Mouse (Mus musculus) forebrain, embryonic 11.5 days (tissue): ENCODE measurements around the gene Serinc5. TPM values are rescaled to one million over a fixed set of nuclear protein-coding genes. Genes with fewer than 3 reads are reported as not detected.

Experiments used
- ATAC-seq: fragments of 200-750 bp; cut with Nextera tagmentation; replicated peaks from 2 replicates; pipeline ENCODE4 v1.8.0; 2017; ENCODE audit warnings: moderate TSS enrichment; ENCODE audit not compliant: low FRiP score
- DNase-seq: peaks from one replicate; pipeline ENCODE4 v3.0.0-alpha.2; 2017; ENCODE audit warnings: low spot score
- H3K27ac ChIP-seq: fragments of 300-500 bp; sonication (generic); 2 replicates; pipeline ENCODE4 v1.5.1; 2014; ENCODE audit warnings: low read depth, low read length
- H3K27me3 ChIP-seq: fragments of 300-500 bp; sonication (generic); 2 replicates; pipeline ENCODE4 v1.6.1; 2014; ENCODE audit warnings: mild to moderate bottlenecking, low read length, mixed read lengths; ENCODE audit not compliant: control insufficient read depth, insufficient read depth
- H3K36me3 ChIP-seq: fragments of 300-500 bp; sonication (generic); 2 replicates; pipeline ENCODE4 v1.6.1; 2014; ENCODE audit warnings: mild to moderate bottlenecking, low read length, moderate library complexity, mixed read lengths; ENCODE audit not compliant: control insufficient read depth, insufficient read depth
- H3K4me1 ChIP-seq: fragments of 300-500 bp; sonication (generic); replicated peaks from 2 replicates; pipeline ENCODE4 v1.6.1; 2014; ENCODE audit warnings: low read length, mixed read lengths; ENCODE audit not compliant: control insufficient read depth, insufficient read depth
- H3K4me2 ChIP-seq: fragments of 300-500 bp; sonication (generic); 2 replicates; pipeline ENCODE4 v1.6.1; 2014; ENCODE audit warnings: low read depth, mild to moderate bottlenecking, low read length, moderate library complexity, mixed read lengths; ENCODE audit not compliant: severe bottlenecking
- H3K4me3 ChIP-seq: fragments of 300-500 bp; sonication (generic); 2 replicates; pipeline ENCODE4 v1.5.1; 2014; ENCODE audit warnings: low read depth, low read length
- H3K9ac ChIP-seq: fragments of 300-500 bp; sonication (generic); 2 replicates; pipeline ENCODE4 v1.6.1; 2014; ENCODE audit warnings: low read length
- H3K9me3 ChIP-seq: fragments of 300-500 bp; sonication (generic); 2 replicates; pipeline ENCODE4 v1.6.1; 2016; ENCODE audit warnings: low read length, mixed read lengths; ENCODE audit not compliant: control insufficient read depth
- WGBS: fragments of 180-500 bp; shearing (Covaris S2); extraction: QIAGEN DNeasy Blood & Tissue Kit; methylation state at CpG from one replicate; pipeline ENCODE4 v1.1.7; 2014; 5-methylcytosine and 5-hydroxymethylcytosine counted together
- polyA plus RNA-seq: library from polyadenylated mRNA; unstranded; fragments of >200 nt; fragmentation: Nextera tagmentation; extraction: Ambion mirVana; gene quantifications from 2 replicates; pipeline ENCODE4 v1.2.1, GENCODE M21; 2014

The Serinc5 gene
- polyA plus RNA-seq, 1 experiment from 2014 or later = 6.6 TPM

DNA sequence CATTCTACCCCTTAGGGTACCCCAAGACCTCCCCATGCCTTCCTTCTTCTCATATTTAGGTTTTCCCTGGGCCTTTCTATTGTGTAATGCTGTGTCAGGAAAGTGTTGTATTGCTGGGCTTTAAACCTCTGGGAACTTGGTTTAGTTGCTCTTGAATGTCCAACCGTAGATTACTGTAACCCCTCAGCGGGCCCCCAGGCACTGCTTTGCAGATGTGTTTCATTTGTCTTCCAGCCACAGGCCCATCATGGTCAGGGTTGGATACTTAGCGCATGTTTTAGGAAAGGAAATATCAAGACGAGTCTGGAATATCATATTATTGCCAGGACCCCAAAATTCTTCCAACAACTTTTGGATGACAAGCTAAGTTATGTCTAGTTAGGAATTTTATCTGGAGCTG is 110.1 kb downstream of the Serinc5 start:
- no peak overlapping the region for H3K4me2 ChIP-seq
- H3K4me1 ChIP-seq = no peaks in the 10 kb centered on the region
- H3K27me3 ChIP-seq = no peaks in the 10 kb centered on the region
- no peaks in the 10 kb centered on the region for H3K36me3 ChIP-seq
- no peak overlapping the region for H3K9ac ChIP-seq
- ATAC-seq (no peak), DNase-seq (peak; percentile 29)
- H3K27ac ChIP-seq = no peak overlapping the region
- no peaks in the 10 kb centered on the region for H3K9me3 ChIP-seq
- 85% methylated on average over 4 of the region's 4 CpGs for WGBS
- no peak overlapping the region for H3K4me3 ChIP-seq

DNA sequence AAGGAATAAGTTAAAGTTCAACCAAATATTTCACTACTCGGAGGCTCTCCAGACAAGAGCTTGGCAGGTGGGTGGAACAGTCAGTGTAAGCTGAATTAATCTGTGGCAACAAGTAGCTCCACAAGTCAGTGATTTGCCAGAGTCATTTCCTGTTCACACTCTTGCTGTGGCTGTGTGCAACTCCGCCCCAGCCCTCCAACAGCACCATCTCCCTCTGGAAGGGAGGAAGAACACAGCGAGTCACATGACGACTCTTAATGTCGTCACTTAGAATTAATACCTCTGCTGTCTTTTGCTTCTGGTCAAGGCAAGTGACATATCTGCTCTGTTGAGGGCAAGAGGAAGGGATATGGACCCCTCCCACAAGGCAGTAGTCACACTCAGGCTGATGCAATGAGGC is 111.5 kb downstream of the Serinc5 start:
- H3K4me1 ChIP-seq = no peaks in the 10 kb centered on the region
- WGBS = 83% methylated on average over 5 of the region's 5 CpGs
- no peaks in the 10 kb centered on the region for H3K36me3 ChIP-seq
- no peaks in the 10 kb centered on the region for H3K9me3 ChIP-seq
- no peak overlapping the region for H3K9ac ChIP-seq
- DNase-seq (peak; percentile 15), ATAC-seq (no peak)
- H3K4me2 ChIP-seq = no peak overlapping the region
- no peak overlapping the region for H3K4me3 ChIP-seq
- no peaks in the 10 kb centered on the region for H3K27me3 ChIP-seq
- no peak overlapping the region for H3K27ac ChIP-seq

DNA sequence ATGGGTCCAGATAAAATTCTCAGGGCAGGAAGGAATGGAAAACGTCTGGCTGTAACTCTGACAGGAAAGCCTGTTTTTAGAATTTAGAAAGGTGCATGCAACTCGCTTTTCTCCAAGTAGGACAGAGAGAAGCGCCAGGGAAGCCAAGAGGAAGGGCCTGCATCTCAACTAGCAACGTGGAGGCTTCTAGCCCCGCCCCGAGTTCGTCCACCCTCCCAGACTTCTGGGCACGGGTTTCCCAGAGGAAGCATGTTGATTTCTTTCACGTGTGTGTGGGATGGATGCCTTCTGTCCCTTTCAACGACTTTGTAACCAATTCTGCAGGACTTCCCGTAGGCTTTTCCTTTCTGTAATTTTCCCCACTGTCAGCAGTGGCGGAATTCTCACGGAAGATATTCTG is 118.9 kb downstream of the Serinc5 start:
- H3K4me2 ChIP-seq = no peak overlapping the region
- H3K9ac ChIP-seq = no peak overlapping the region
- no peaks in the 10 kb centered on the region for H3K9me3 ChIP-seq
- H3K4me3 ChIP-seq = no peak overlapping the region
- H3K36me3 ChIP-seq = no peaks in the 10 kb centered on the region
- no peaks in the 10 kb centered on the region for H3K27me3 ChIP-seq
- WGBS = 69% methylated on average over 13 of the region's 13 CpGs
- H3K27ac ChIP-seq = no peak overlapping the region
- DNase-seq (no peak), ATAC-seq (no peak)
- H3K4me1 ChIP-seq = no peaks in the 10 kb centered on the region

DNA sequence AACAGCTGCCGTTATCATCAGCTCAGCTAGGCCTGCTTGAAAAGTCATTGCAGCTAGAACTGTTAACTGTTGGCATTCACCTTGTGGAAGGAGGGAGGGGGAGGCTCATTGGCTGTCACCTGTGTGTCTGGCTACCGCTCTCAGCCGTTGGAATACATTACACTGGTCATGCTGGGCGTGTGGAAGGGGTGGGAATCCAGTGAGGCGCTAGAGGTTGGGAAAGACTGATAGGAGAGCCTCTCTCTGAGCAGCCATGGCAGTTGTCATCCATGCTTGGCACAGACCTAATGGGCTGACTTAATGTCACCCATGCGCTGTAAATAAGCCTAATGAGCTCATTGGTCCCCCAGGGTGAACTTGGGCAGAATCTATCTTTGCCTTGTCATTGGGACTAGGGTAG is 120.9 kb downstream of the Serinc5 start:
- Histone ChIP-seq H3K4me2 (no peak overlapping the region), H3K27ac (no peak overlapping the region), H3K9ac (no peak overlapping the region), H3K4me3 (no peak overlapping the region), H3K9me3 (no peaks in the 10 kb centered on the region), H3K36me3 (no peaks in the 10 kb centered on the region), H3K27me3 (no peaks in the 10 kb centered on the region), H3K4me1 (no peaks in the 10 kb centered on the region)
- peak; percentile 32 for DNase-seq
- 86% methylated on average over 6 of the region's 6 CpGs for WGBS
- ATAC-seq = no peak

DNA sequence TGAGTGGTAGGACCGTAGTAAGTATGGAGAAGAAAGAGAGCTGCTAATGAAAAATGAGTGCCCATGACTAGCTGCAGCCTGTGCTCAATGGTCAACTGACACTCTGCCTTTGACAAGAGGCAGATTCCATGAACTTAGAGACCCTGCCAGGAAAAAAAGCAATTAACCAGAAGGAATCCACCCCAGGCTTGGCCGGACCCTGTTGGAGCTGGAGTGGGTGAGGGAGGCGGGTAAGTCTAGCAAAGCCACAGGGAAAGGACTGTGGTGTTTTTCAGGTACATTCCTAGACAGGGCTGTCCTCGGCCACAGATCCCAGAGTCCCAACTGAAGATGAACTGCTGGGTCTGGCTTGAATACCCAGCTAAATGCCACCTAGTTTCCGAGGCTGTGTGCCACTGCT is 121.9 kb downstream of the Serinc5 start:
- WGBS = 86% methylated on average over 5 of the region's 5 CpGs
- no peak overlapping the region for H3K4me2 ChIP-seq
- no peaks in the 10 kb centered on the region for H3K9me3 ChIP-seq
- H3K4me3 ChIP-seq = no peak overlapping the region
- H3K36me3 ChIP-seq = no peaks in the 10 kb centered on the region
- no peak overlapping the region for H3K9ac ChIP-seq
- no peaks in the 10 kb centered on the region for H3K4me1 ChIP-seq
- no peaks in the 10 kb centered on the region for H3K27me3 ChIP-seq
- DNase-seq (peak; percentile 40), ATAC-seq (no peak)
- H3K27ac ChIP-seq = no peak overlapping the region

DNA sequence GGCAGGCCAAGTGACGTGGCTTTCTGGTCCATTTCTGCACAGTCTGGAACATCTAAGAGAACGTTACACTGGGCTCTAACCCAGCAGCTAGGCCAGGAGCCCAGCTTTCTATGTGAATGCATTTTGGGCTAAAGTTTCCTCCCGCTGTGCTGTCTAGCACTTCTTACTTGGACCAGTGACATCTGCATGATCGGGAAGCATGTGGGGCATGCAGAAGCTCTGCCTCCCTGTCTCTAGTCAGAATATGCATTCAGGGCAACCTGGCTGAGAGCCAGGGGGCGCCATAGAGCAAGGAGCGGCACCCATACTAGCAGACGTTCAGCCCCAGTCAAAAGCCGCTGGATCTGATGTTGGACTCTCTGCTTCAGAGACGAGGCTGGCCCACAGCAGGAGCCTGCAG is 122.4 kb downstream of the Serinc5 start:
- H3K4me3 ChIP-seq = no peak overlapping the region
- H3K27me3 ChIP-seq = no peaks in the 10 kb centered on the region
- WGBS = 39% methylated on average over 9 of the region's 9 CpGs
- no peaks in the 10 kb centered on the region for H3K9me3 ChIP-seq
- no peak overlapping the region for H3K27ac ChIP-seq
- H3K4me2 ChIP-seq = no peak overlapping the region
- DNase-seq (peak; percentile 73), ATAC-seq (no peak)
- H3K4me1 ChIP-seq = no peaks in the 10 kb centered on the region
- H3K36me3 ChIP-seq = no peaks in the 10 kb centered on the region
- no peak overlapping the region for H3K9ac ChIP-seq

DNA sequence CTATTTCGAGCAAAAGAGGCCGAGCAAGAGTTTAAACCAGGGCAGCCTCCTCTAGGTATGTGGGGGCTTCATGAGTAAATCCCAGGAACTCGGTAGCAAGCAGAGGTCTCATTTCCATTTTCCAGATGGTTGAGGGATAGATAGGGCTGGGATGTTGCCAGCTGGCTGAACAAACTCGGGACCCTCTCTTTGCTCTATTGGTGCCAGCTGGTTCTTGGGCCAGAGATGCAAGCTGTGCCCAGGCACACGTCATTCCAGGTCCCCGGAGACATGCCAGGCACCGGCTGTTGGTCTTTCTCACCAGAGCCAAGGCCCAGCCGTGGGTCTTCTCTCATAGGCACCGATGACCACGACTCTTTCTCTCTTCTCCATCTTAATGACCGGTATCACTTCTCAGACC is 122.8 kb downstream of the Serinc5 start:
- Histone ChIP-seq H3K36me3 (no peaks in the 10 kb centered on the region), H3K9ac (no peak overlapping the region), H3K4me1 (no peaks in the 10 kb centered on the region), H3K4me3 (no peak overlapping the region), H3K27ac (no peak overlapping the region), H3K27me3 (no peaks in the 10 kb centered on the region), H3K9me3 (no peaks in the 10 kb centered on the region), H3K4me2 (no peak overlapping the region)
- DNase-seq = peak; percentile 44
- WGBS = 86% methylated on average over 11 of the region's 11 CpGs
- ATAC-seq = no peak

DNA sequence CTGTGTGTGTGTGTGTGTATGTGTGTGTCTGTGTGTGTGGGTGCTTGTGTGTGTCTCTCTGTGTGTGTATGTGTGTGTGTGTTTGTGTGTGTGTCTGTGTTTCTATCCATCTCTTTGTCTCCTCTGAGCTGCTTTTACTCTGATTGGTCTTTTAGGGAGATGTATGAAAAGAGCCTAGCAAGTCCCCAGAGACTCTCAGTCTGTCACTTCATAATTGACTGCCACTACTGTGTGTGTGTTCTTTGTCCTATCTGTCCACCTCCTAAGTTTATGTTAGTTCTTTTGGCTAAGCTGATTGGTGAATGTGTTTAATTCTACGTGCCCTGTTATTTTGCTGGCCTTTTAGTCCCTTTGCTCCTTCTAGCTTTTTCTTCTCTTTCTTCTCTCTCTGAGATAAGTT is 124.8 kb downstream of the Serinc5 start:
- Histone ChIP-seq H3K4me2 (no peak overlapping the region), H3K27me3 (no peaks in the 10 kb centered on the region), H3K9ac (no peak overlapping the region), H3K4me1 (no peaks in the 10 kb centered on the region), H3K36me3 (no peaks in the 10 kb centered on the region), H3K9me3 (no peaks in the 10 kb centered on the region), H3K4me3 (no peak overlapping the region), H3K27ac (no peak overlapping the region)
- DNase-seq = peak; percentile 4
- ATAC-seq = no peak
- 73% methylated on average over 1 of the region's 1 CpGs for WGBS

DNA sequence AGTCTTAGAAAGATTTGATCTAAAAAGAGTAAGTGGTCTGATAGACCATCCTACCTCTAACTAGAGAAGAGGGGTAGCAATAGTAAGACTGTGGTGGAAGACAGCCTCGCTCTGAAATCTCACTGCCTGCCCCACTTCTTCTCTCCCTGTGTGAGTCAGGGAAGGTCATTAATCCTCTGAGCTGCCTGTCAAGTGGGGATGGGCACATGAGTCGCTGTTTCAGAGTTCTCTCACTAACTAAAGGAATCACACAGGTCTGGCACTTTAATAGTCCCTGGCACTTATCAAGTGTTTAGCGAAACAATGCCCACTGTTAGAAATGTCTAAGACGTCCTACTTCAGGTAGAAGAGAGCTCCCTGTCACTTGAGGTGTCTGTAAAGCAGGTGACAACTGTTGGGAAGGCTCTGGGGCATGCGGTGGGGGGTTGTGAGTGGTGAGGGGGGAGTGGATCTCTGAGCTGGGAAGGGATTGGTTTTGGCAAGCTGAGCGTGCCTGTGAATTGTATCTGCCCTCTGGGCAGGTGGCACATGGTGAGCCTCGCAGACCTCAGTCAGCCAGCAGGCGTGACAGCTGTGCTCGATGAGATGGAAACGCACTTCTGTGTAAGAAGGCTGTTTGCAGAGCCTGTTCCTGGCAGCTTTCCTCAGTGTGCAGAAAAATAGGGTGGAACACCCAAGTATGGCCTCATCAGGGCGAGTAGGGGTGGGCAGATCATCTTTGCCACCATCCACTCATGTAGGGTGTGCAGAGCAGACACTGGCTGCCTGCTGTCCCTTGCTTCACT is 125.8 kb downstream of the Serinc5 start:
- H3K27me3 ChIP-seq = no peaks in the 10 kb centered on the region
- no peaks in the 10 kb centered on the region for H3K9me3 ChIP-seq
- peak; percentile 67 for DNase-seq
- H3K36me3 ChIP-seq = no peaks in the 10 kb centered on the region
- no peaks in the 10 kb centered on the region for H3K4me1 ChIP-seq
- H3K4me3 ChIP-seq = no peak overlapping the region
- H3K27ac ChIP-seq = no peak overlapping the region
- peak; percentile 60 for ATAC-seq
- H3K4me2 ChIP-seq = no peak overlapping the region
- WGBS = 52% methylated on average over 11 of the region's 11 CpGs
- no peak overlapping the region for H3K9ac ChIP-seq
